Mouse (Mus musculus) CH12.LX (cell line): ENCODE results near the gene Tulp4. TPM values are rescaled to one million over a fixed set of nuclear protein-coding genes. Genes with fewer than 3 reads are reported as not detected.
"Not testable (repeated sequence)": the region's sequence is repeated elsewhere in the genome, so short reads cannot be mapped to it uniquely, and the experiment has no call there.

Source experiments
- DNase-seq: peaks from one replicate; pipeline ENCODE4 v3.0.0-alpha.2; 2013; ENCODE audit errors: extremely low read depth
- H3K27ac ChIP-seq: 2 replicates; pipeline ENCODE4 v1.5.1; 2012; ENCODE audit warnings: low read depth, mild to moderate bottlenecking, control low read depth, moderate library complexity; ENCODE audit not compliant: insufficient read depth
- H3K27me3 ChIP-seq: replicated peaks from 2 replicates; pipeline ENCODE3; 2012; ENCODE audit warnings: inconsistent platforms
- H3K36me3 ChIP-seq, 2 experiments: replicated peaks in 1 of 2; 2 replicates each; pipeline versions ENCODE3 to v1.6.1; 2012; ENCODE audit warnings: inconsistent platforms in 1 of 2, low read length in 1 of 2, mild to moderate bottlenecking in 1 of 2, mixed read lengths in 1 of 2, moderate library complexity in 1 of 2; ENCODE audit not compliant: control insufficient read depth in 1 of 2, insufficient read depth in 1 of 2
- H3K4me1 ChIP-seq, 2 experiments: 2 replicates each; pipeline ENCODE4 v1.6.1; 2012; ENCODE audit warnings: inconsistent platforms in 1 of 2, moderate library complexity in 1 of 2; ENCODE audit not compliant: insufficient read depth in 2 of 2, control insufficient read depth in 1 of 2
- H3K4me2 ChIP-seq: 2 replicates; pipeline ENCODE4 v1.6.1; 2012; ENCODE audit warnings: low read depth, mild to moderate bottlenecking, control low read depth; ENCODE audit not compliant: poor library complexity, insufficient read depth, severe bottlenecking
- H3K4me3 ChIP-seq, 3 experiments: fragments of 150-350 bp in 1 of 3; sonication (generic) in 1 of 3; replicated peaks in 1 of 3; 2 replicates each; pipeline versions ENCODE3 to v1.5.1; 2011 to 2012; ENCODE audit warnings: low read depth in 2 of 3, low read length in 2 of 3, mild to moderate bottlenecking in 2 of 3, moderate library complexity in 2 of 3, control low read depth in 1 of 3, improper control_type of control experiment in 1 of 3, inconsistent platforms in 1 of 3, mixed read lengths in 1 of 3; ENCODE audit not compliant: poor library complexity in 1 of 3
- H3K79me2 ChIP-seq: replicated peaks from 2 replicates; pipeline ENCODE4 v1.6.1; 2012; ENCODE audit warnings: mild to moderate bottlenecking, moderate library complexity; ENCODE audit not compliant: control insufficient read depth, poor library complexity, insufficient read depth, severe bottlenecking; ENCODE audit errors: extremely low read depth
- H3K9ac ChIP-seq: 2 replicates; pipeline ENCODE4 v1.6.1; 2012; ENCODE audit warnings: low read depth, mild to moderate bottlenecking, control low read depth, moderate library complexity; ENCODE audit not compliant: insufficient read depth
- H3K9me3 ChIP-seq: replicated peaks from 2 replicates; pipeline ENCODE3; 2012; ENCODE audit warnings: low read length, inconsistent platforms, mixed read lengths
- dilution Hi-C: fragments of 300-500 bp; cut with MboI; formaldehyde crosslinking; loops from 2 replicates; pipeline ENCODE4 v1.14.3; 2020; ENCODE audit warnings: low sequenced_read_pairs; ENCODE audit not compliant: extremely low pct_unique_long_range_greater_than_20kb, extremely low pct_ligation_motif_present
- in situ Hi-C: fragments of 300-500 bp; cut with MboI; formaldehyde crosslinking; loops from 3 replicates; pipeline ENCODE4 v1.14.3; 2019; ENCODE audit warnings: low sequenced_read_pairs, low pct_ligation_motif_present, low pct_unique_long_range_greater_than_20kb, mixed read lengths
- polyA plus RNA-seq: library from polyadenylated mRNA; unstranded; fragments of >175 nt; gene quantifications from 2 replicates; pipeline ENCODE4 v1.2.1, GENCODE M21; 2012; ENCODE audit warnings: low read depth; ENCODE audit not compliant: insufficient read length
- total RNA-seq, 2 experiments: library from RNA; depleted of rRNA; stranded (reverse); fragments of 300-350 nt in 1 of 2; fragments of >200 nt in 1 of 2; gene quantifications; 2 replicates each; pipeline ENCODE4 v1.2.3; 2012 to 2014

Tulp4 gene
- total and polyA plus RNA-seq, 3 experiments, result 7.8 to 50.7 (median 33.6) TPM

- H3K36me3 ChIP-seq, H3K27me3 ChIP-seq, DNase-seq, H3K27ac ChIP-seq, dilution Hi-C loops, in situ Hi-C loops, H3K9ac ChIP-seq, H3K4me3 ChIP-seq, H3K4me2 ChIP-seq, H3K9me3 ChIP-seq, H3K79me2 ChIP-seq, H3K4me1 ChIP-seq: not testable (repeated sequence)
These were observed 165.7 kb downstream of the Tulp4 start for GRCm38 (mm10) chr17:6271970-6272369.

GRCm38 (mm10) chr17:6274693-6275092 is 168.5 kb downstream of the Tulp4 start:
- H3K4me3 ChIP-seq, H3K4me1 ChIP-seq, H3K9me3 ChIP-seq, H3K36me3 ChIP-seq, H3K9ac ChIP-seq, dilution Hi-C loops, H3K27me3 ChIP-seq, in situ Hi-C loops, H3K4me2 ChIP-seq, H3K27ac ChIP-seq, DNase-seq, H3K79me2 ChIP-seq: not testable (repeated sequence)

- H3K9me3 ChIP-seq, H3K79me2 ChIP-seq, in situ Hi-C loops, H3K36me3 ChIP-seq, H3K4me2 ChIP-seq, H3K27ac ChIP-seq, H3K4me3 ChIP-seq, H3K9ac ChIP-seq, H3K4me1 ChIP-seq, H3K27me3 ChIP-seq, dilution Hi-C loops, DNase-seq: not testable (repeated sequence)
These were observed 173.0 kb downstream of the Tulp4 start for GRCm38 (mm10) chr17:6279205-6279604.

DNA sequence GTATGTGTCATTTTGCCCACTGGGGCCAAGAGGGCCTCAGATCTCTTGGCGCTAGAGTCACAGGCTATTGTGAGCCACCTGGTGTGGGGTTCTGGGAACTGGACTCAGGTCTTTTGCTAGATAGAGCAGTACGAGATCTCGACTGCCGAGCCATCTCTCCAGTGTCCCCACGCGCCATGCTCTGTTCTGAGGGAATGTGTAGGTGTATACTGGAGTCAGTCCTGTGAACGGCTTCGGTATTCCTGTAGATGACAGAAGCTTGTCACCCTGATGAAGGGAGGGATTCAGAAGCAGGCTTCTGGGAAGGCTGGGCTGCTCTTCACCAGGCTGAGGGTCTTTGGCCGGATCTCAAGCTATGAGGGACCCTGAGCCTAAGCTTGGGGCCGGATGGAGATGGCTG is 173.5 kb downstream of the Tulp4 start:
- H3K27ac ChIP-seq, H3K36me3 ChIP-seq, H3K4me1 ChIP-seq, in situ Hi-C loops, H3K9me3 ChIP-seq, H3K4me2 ChIP-seq, H3K79me2 ChIP-seq, dilution Hi-C loops, H3K27me3 ChIP-seq, H3K9ac ChIP-seq, H3K4me3 ChIP-seq, DNase-seq: not testable (repeated sequence)

- H3K79me2 ChIP-seq, H3K4me3 ChIP-seq, H3K27me3 ChIP-seq, H3K9me3 ChIP-seq, H3K9ac ChIP-seq, dilution Hi-C loops, in situ Hi-C loops, H3K4me1 ChIP-seq, H3K27ac ChIP-seq, H3K36me3 ChIP-seq, DNase-seq, H3K4me2 ChIP-seq: not testable (repeated sequence)
These were observed 174.3 kb downstream of the Tulp4 start for GRCm38 (mm10) chr17:6280513-6280912.

DNA sequence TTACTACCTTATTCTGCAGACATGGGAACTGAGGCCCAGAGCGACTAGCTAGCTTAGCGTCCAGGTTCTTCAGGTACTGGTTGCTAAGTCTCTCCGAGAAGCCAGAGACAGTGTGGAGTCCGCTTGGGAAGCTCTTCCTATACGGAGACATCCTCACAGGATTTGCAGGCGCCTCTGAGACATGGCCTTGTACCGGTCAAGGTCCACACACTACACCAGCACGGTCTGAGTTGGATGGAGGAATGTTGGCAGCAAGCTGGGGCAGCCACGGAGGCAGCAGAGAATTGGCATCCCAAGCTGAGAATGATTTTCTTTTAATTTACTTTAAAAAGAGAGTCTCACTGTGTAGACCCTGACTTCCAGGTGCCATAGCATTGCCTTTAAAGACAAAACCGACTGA is 176.9 kb downstream of the Tulp4 start:
- dilution Hi-C loops, DNase-seq, H3K4me2 ChIP-seq, H3K79me2 ChIP-seq, H3K27ac ChIP-seq, in situ Hi-C loops, H3K4me1 ChIP-seq, H3K9me3 ChIP-seq, H3K9ac ChIP-seq, H3K36me3 ChIP-seq, H3K27me3 ChIP-seq, H3K4me3 ChIP-seq: not testable (repeated sequence)
